Mouse (Mus musculus): ENCODE measurements around the gene Hist1h2bp. TPM values are rescaled to one million over a fixed set of nuclear protein-coding genes. Genes with fewer than 3 reads are reported as not detected.

The Hist1h2bp gene
- total and polyA plus RNA-seq, 2 experiments from 2014 or later: 0.55 to 250 TPM

Small RNA genes lying within 50 kb of the gene (microRNA-seq; reads per million reads assigned to microRNA genes)
- gene Gm19658: not detected
- gene Gm44346: not detected
- gene Gm44454: not detected
- not detected for gene Gm44466

Other genes starting within 250 kb of the Hist1h2bp start
- gene Olfr1366, start 244.7 kb upstream of the Hist1h2bp start, total RNA-seq (2014; rRNA removed; ENCODE audit: low replicate concordance): not detected in 2 replicates
- gene Olfr1366, start 244.7 kb upstream of the Hist1h2bp start, polyA plus RNA-seq (2015; fragmentation: Nextera tagmentation; extraction: Ambion mirVana): not detected in 2 replicates
- gene Olfr1535, start 227.6 kb upstream of the Hist1h2bp start, total RNA-seq (2014; rRNA removed; ENCODE audit: low replicate concordance): not detected in 2 replicates
- 0.03 TPM in 1 of 2 replicates, not detected in the other for gene Olfr1535, start 227.6 kb upstream of the Hist1h2bp start, polyA plus RNA-seq (2015; fragmentation: Nextera tagmentation; extraction: Ambion mirVana)
- gene Olfr1364, start 205.7 kb upstream of the Hist1h2bp start, total RNA-seq (2014; rRNA removed; ENCODE audit: low replicate concordance): not detected in 2 replicates
- not detected in 2 replicates for gene Olfr1364, start 205.7 kb upstream of the Hist1h2bp start, polyA plus RNA-seq (2015; fragmentation: Nextera tagmentation; extraction: Ambion mirVana)
- gene Olfr1362, start 173.4 kb upstream of the Hist1h2bp start, total RNA-seq (2014; rRNA removed; ENCODE audit: low replicate concordance): not detected in 2 replicates
- gene Olfr1362, start 173.4 kb upstream of the Hist1h2bp start, polyA plus RNA-seq (2015; fragmentation: Nextera tagmentation; extraction: Ambion mirVana): not detected in 2 replicates
- gene Olfr11, start 144.9 kb upstream of the Hist1h2bp start, total RNA-seq (2014; rRNA removed; ENCODE audit: low replicate concordance): not detected in 2 replicates
- not detected in 2 replicates for gene Olfr11, start 144.9 kb upstream of the Hist1h2bp start, polyA plus RNA-seq (2015; fragmentation: Nextera tagmentation; extraction: Ambion mirVana)
- not detected in 2 replicates for gene Olfr1361, start 124.1 kb upstream of the Hist1h2bp start, total RNA-seq (2014; rRNA removed; ENCODE audit: low replicate concordance)
- not detected in 2 replicates for gene Olfr1361, start 124.1 kb upstream of the Hist1h2bp start, polyA plus RNA-seq (2015; fragmentation: Nextera tagmentation; extraction: Ambion mirVana)
- gene Olfr1360, start 110.1 kb upstream of the Hist1h2bp start, total RNA-seq (2014; rRNA removed; ENCODE audit: low replicate concordance): not detected in 2 replicates
- not detected in 2 replicates for gene Olfr1360, start 110.1 kb upstream of the Hist1h2bp start, polyA plus RNA-seq (2015; fragmentation: Nextera tagmentation; extraction: Ambion mirVana)
- gene Olfr1359, start 89.3 kb upstream of the Hist1h2bp start, total RNA-seq (2014; rRNA removed; ENCODE audit: low replicate concordance): not detected in 2 replicates
- gene Olfr1359, start 89.3 kb upstream of the Hist1h2bp start, polyA plus RNA-seq (2015; fragmentation: Nextera tagmentation; extraction: Ambion mirVana): not detected in 2 replicates
- 431 and 666 TPM in 2 replicates for gene Hist1h2bl, start 71.3 kb upstream of the Hist1h2bp start, total RNA-seq (2014; rRNA removed; ENCODE audit: low replicate concordance)
- 0.55 and 0.98 TPM in 2 replicates for gene Hist1h2bl, start 71.3 kb upstream of the Hist1h2bp start, polyA plus RNA-seq (2015; fragmentation: Nextera tagmentation; extraction: Ambion mirVana)
- gene Hist1h2ai, start 71.0 kb upstream of the Hist1h2bp start, total RNA-seq (2014; rRNA removed; ENCODE audit: low replicate concordance): 828 and 1,538 TPM in 2 replicates
- 3.6 and 4.3 TPM in 2 replicates for gene Hist1h2ai, start 71.0 kb upstream of the Hist1h2bp start, polyA plus RNA-seq (2015; fragmentation: Nextera tagmentation; extraction: Ambion mirVana)
- gene Hist1h3h, start 69.8 kb upstream of the Hist1h2bp start, total RNA-seq (2014; rRNA removed; ENCODE audit: low replicate concordance): 1,332 and 1,437 TPM in 2 replicates
- 1.8 TPM in 1 of 2 replicates, not detected in the other for gene Hist1h3h, start 69.8 kb upstream of the Hist1h2bp start, polyA plus RNA-seq (2015; fragmentation: Nextera tagmentation; extraction: Ambion mirVana)
- gene Hist1h2bm, start 65.4 kb upstream of the Hist1h2bp start, total RNA-seq (2014; rRNA removed; ENCODE audit: low replicate concordance): 1,438 and 1,618 TPM in 2 replicates
- gene Hist1h2bm, start 65.4 kb upstream of the Hist1h2bp start, polyA plus RNA-seq (2015; fragmentation: Nextera tagmentation; extraction: Ambion mirVana): 0.60 and 0.90 TPM in 2 replicates
- gene Hist1h4j, start 52.4 kb upstream of the Hist1h2bp start, total RNA-seq (2014; rRNA removed; ENCODE audit: low replicate concordance): 962 and 1,129 TPM in 2 replicates
- gene Hist1h4j, start 52.4 kb upstream of the Hist1h2bp start, polyA plus RNA-seq (2015; fragmentation: Nextera tagmentation; extraction: Ambion mirVana): 0.20 and 0.27 TPM in 2 replicates
- 470 and 1,132 TPM in 2 replicates for gene Hist1h4k, start 37.0 kb upstream of the Hist1h2bp start, total RNA-seq (2014; rRNA removed; ENCODE audit: low replicate concordance)
- gene Hist1h4k, start 37.0 kb upstream of the Hist1h2bp start, polyA plus RNA-seq (2015; fragmentation: Nextera tagmentation; extraction: Ambion mirVana): 0.55 and 1.4 TPM in 2 replicates
- 128 and 633 TPM in 2 replicates for gene Hist1h2ak, start 33.6 kb upstream of the Hist1h2bp start, total RNA-seq (2014; rRNA removed; ENCODE audit: low replicate concordance)
- gene Hist1h2ak, start 33.6 kb upstream of the Hist1h2bp start, polyA plus RNA-seq (2015; fragmentation: Nextera tagmentation; extraction: Ambion mirVana): 10.3 and 10.7 TPM in 2 replicates
- gene Hist1h2bn, start 33.3 kb upstream of the Hist1h2bp start, total RNA-seq (2014; rRNA removed; ENCODE audit: low replicate concordance): 1,069 and 1,692 TPM in 2 replicates
- gene Hist1h2bn, start 33.3 kb upstream of the Hist1h2bp start, polyA plus RNA-seq (2015; fragmentation: Nextera tagmentation; extraction: Ambion mirVana): 0.94 and 2.5 TPM in 2 replicates
- 356 and 550 TPM in 2 replicates for gene Hist1h1b, start 6.8 kb upstream of the Hist1h2bp start, total RNA-seq (2014; rRNA removed; ENCODE audit: low replicate concordance)
- 4.7 and 5.4 TPM in 2 replicates for gene Hist1h1b, start 6.8 kb upstream of the Hist1h2bp start, polyA plus RNA-seq (2015; fragmentation: Nextera tagmentation; extraction: Ambion mirVana)
- gene Hist1h3i, start 4.1 kb upstream of the Hist1h2bp start, total RNA-seq (2014; rRNA removed; ENCODE audit: low replicate concordance): 602 and 1,805 TPM in 2 replicates
- 21.5 and 25.8 TPM in 2 replicates for gene Hist1h3i, start 4.1 kb upstream of the Hist1h2bp start, polyA plus RNA-seq (2015; fragmentation: Nextera tagmentation; extraction: Ambion mirVana)
- 677 and 1,354 TPM in 2 replicates for gene Hist1h2an, start 243 bp upstream of the Hist1h2bp start, total RNA-seq (2014; rRNA removed; ENCODE audit: low replicate concordance)
- 1.8 and 3.3 TPM in 2 replicates for gene Hist1h2an, start 243 bp upstream of the Hist1h2bp start, polyA plus RNA-seq (2015; fragmentation: Nextera tagmentation; extraction: Ambion mirVana)
- gene Hist1h2bq, start 22.7 kb downstream of the Hist1h2bp start, total RNA-seq (2014; rRNA removed; ENCODE audit: low replicate concordance): 1,204 and 1,722 TPM in 2 replicates
- 5.6 and 6.3 TPM in 2 replicates for gene Hist1h2bq, start 22.7 kb downstream of the Hist1h2bp start, polyA plus RNA-seq (2015; fragmentation: Nextera tagmentation; extraction: Ambion mirVana)
- gene Hist1h2ao, start 23.0 kb downstream of the Hist1h2bp start, total RNA-seq (2014; rRNA removed; ENCODE audit: low replicate concordance): not detected in 2 replicates
- gene Hist1h2ao, start 23.0 kb downstream of the Hist1h2bp start, polyA plus RNA-seq (2015; fragmentation: Nextera tagmentation; extraction: Ambion mirVana): not detected in 2 replicates
- gene Hist1h4m, start 24.3 kb downstream of the Hist1h2bp start, total RNA-seq (2014; rRNA removed; ENCODE audit: low replicate concordance): 1.1 and 2.7 TPM in 2 replicates
- not detected in 2 replicates for gene Hist1h4m, start 24.3 kb downstream of the Hist1h2bp start, polyA plus RNA-seq (2015; fragmentation: Nextera tagmentation; extraction: Ambion mirVana)
- 3,661 and 3,822 TPM in 2 replicates for gene Hist1h4n, start 44.7 kb downstream of the Hist1h2bp start, total RNA-seq (2014; rRNA removed; ENCODE audit: low replicate concordance)
- gene Hist1h4n, start 44.7 kb downstream of the Hist1h2bp start, polyA plus RNA-seq (2015; fragmentation: Nextera tagmentation; extraction: Ambion mirVana): 2.0 and 2.4 TPM in 2 replicates
- 1,615 and 1,927 TPM in 2 replicates for gene Hist1h2ap, start 46.0 kb downstream of the Hist1h2bp start, total RNA-seq (2014; rRNA removed; ENCODE audit: low replicate concordance)
- 664 and 726 TPM in 2 replicates for gene Hist1h2ap, start 46.0 kb downstream of the Hist1h2bp start, polyA plus RNA-seq (2015; fragmentation: Nextera tagmentation; extraction: Ambion mirVana)
- gene Hist1h2br, start 46.3 kb downstream of the Hist1h2bp start, total RNA-seq (2014; rRNA removed; ENCODE audit: low replicate concordance): 929 and 1,160 TPM in 2 replicates
- 5.2 and 6.5 TPM in 2 replicates for gene Hist1h2br, start 46.3 kb downstream of the Hist1h2bp start, polyA plus RNA-seq (2015; fragmentation: Nextera tagmentation; extraction: Ambion mirVana)
- gene Zfp184, start 157.6 kb downstream of the Hist1h2bp start, total RNA-seq (2014; rRNA removed; ENCODE audit: low replicate concordance): 1.1 and 1.7 TPM in 2 replicates
- 2.1 and 2.6 TPM in 2 replicates for gene Zfp184, start 157.6 kb downstream of the Hist1h2bp start, polyA plus RNA-seq (2015; fragmentation: Nextera tagmentation; extraction: Ambion mirVana)
- not detected in 2 replicates for gene Pom121l2, start 193.7 kb downstream of the Hist1h2bp start, total RNA-seq (2014; rRNA removed; ENCODE audit: low replicate concordance)
- not detected in 2 replicates for gene Pom121l2, start 193.7 kb downstream of the Hist1h2bp start, polyA plus RNA-seq (2015; fragmentation: Nextera tagmentation; extraction: Ambion mirVana)
- gene Prss16, start 222.3 kb downstream of the Hist1h2bp start, total RNA-seq (2014; rRNA removed; ENCODE audit: low replicate concordance): 14.0 TPM in 1 of 2 replicates, not detected in the other
- 0.05 and 0.14 TPM in 2 replicates for gene Prss16, start 222.3 kb downstream of the Hist1h2bp start, polyA plus RNA-seq (2015; fragmentation: Nextera tagmentation; extraction: Ambion mirVana)
- gene Hist1h2ah, start 248.1 kb downstream of the Hist1h2bp start, total RNA-seq (2014; rRNA removed; ENCODE audit: low replicate concordance): 48.9 and 128 TPM in 2 replicates
- gene Hist1h2ah, start 248.1 kb downstream of the Hist1h2bp start, polyA plus RNA-seq (2015; fragmentation: Nextera tagmentation; extraction: Ambion mirVana): 1.9 TPM in 1 of 2 replicates, not detected in the other
- 563 and 573 TPM in 2 replicates for gene Hist1h2bk, start 248.4 kb downstream of the Hist1h2bp start, total RNA-seq (2014; rRNA removed; ENCODE audit: low replicate concordance)
- gene Hist1h2bk, start 248.4 kb downstream of the Hist1h2bp start, polyA plus RNA-seq (2015; fragmentation: Nextera tagmentation; extraction: Ambion mirVana): 0.34 TPM in 1 of 2 replicates, not detected in the other